Mouse (Mus musculus) NIH3T3 (cell line): ENCODE measurements around the gene Tollip.

Experiments
- DNase-seq: peaks from one replicate; pipeline ENCODE4 v3.0.0-alpha.2; 2012; ENCODE audit warnings: low read depth

Gene Tollip

DNA sequence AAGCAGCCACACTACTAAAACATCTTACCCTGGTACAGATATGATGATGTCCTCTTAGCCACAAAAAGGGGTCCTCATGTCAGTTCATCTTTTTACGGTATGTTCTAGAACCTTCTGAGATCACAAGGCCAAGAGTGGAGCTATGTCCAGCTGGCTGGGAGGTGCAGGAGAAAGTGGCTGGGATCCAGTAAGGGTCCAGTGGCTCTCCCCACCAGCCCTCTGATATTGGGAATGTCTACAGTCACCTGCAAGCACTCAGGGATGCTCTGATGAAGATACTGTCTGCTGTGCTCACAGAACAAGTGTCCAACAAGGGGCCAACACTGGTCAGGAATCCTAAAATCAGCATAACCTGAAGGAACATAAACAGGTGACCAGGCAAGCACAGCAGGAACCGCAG is at the start of gene Tollip:
Gene Tollip (minus strand): TSS at position 101 of the 400 bp plus-strand sequence.
- no peak for DNase-seq

DNA sequence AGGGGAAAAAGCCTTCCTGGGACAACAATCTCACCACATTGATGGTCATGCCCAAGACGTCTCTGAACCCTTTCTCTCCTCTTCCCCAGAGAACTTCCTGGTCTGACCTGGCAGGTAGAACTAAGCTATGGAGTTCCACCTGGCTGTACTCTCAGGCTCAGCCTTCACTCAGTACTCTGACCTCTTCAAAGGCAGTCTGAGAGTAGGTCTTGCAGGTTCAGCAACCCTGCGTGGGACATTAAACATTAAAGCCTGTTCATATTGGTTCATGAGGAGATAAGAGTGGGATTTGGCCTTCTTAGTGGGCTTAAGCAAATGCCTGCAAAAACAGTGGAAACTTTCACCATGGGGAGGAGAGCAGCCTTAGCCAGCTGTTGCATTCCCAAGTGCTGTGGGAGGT is 48.0 kb upstream of the Tollip start:
- no peak for DNase-seq

DNA sequence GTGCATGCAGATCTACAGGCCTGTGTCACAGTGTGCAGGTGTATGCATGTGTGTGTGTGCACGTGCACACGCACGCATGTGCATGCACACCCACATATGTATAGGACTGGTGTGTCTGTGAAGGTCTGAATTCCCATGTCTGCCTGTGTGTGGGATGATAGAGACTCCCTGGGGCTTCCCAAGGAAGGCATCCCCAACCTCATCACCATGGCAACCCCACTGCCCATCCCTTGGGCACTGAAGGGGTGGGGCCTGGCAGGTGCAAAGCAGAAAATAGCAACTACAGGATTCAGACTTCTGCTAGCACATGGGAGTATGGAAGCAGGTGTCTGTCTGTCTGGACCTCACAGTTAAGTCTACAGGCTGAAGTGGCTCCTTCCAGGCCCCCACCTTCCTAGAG is 44.2 kb upstream of the Tollip start:
- no peak for DNase-seq

DNA sequence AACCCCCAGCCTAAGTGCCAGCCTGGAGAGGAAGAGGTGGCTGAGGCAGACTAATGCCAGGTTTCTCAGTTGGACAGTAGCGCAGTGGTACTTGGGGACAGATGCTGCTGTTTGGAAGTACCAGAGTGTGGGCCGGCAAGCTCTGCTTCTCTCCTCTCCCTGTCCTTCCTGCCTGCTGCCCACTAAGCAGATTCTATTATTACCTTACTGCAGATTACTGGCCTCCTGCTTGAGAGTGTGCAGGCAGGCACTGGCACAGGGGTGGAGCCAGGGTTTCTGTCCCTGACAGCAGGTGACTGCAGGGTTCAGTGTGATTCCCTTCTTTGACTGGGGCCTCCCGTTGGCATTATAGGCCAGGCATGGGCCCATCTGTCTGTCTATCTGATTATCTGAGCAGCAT is 43.2 kb upstream of the Tollip start:
- DNase-seq, result no peak

DNA sequence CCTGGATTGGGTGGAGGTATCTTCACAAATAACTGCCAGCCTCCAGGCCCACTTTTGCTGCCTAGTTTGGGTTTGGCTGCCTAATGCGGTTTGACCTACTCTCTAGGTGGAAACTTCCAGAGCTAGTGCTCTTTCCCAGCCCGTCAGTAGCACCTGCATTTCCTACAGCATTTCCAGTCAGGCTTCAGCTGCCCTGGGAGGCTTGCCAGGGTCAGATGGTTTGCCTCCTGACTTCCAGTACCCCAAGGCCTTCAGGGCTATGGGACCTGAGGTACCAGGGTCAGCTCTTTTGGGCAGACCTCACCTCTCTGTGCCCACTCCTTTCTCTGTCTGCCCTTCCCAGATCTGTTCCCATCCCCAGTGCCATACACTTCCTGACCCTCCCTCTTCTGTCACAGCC is 42.6 kb upstream of the Tollip start:
- DNase-seq, result no peak

DNA sequence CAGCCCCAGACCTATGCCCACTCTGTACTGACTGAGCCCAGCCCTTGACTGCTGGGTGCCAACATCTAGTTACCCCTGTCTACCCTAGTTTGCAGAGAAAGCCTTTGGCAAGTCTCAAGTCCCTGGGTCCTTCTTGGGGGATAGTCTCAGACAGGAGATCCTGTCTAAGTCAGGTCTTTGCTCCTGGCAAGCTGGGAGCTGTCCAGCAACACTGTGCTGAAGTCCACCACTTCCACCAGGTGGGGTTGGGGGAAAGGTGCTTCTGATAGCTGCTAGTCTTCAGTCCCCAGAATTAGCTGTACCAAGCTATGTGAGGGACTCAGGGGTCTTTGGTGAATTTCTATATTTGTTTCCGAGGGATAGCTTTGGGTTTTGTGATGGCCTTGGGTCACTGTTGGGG is 40.8 kb upstream of the Tollip start:
- DNase-seq, result peak; percentile 43

DNA sequence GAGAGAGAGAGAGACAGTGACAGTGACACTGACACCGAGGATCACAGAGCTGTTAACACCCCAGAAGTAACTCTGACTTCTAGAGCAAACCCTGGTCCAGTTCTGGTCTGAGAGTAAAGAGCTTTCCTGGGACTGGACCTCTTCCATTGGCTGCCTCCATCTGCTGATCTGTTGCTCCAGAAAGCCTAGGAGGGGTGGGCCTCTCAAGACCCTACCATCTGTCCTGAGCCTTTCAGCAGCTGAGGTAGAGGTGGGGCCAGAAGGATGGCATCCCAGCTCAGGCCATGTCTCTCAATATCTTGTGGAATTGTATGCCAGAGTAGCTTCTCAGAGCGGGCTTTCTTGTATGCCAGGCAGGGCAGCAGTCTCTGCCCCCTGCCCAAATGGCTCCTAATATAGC is 39.9 kb upstream of the Tollip start:
- DNase-seq, result no peak

DNA sequence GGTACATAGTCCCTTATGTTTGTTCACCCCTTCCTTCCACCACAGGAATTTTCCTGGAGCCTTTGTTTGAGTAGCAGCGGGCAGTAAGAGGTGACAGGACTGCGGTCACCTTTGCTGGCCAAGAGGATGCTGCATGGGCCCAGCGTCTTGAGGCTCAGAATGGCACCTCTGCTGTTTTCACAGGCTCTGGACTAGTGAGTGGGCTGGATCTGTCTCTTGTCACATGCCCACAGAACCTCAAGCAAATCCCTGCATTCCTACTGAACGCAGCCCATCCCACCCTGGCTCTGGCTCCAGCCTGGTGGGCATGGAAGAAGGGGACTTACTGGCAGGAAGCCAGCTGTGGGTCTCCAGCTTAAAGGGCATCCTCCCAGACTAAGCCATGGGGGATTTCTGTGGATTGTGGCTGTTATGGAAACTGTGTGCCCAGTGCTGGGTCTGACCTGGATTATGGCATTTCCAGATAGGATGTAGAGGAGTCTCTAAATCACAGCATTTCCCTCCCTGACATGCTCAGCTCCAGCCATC is 39.3 kb upstream of the Tollip start:
- DNase-seq, result no peak

DNA sequence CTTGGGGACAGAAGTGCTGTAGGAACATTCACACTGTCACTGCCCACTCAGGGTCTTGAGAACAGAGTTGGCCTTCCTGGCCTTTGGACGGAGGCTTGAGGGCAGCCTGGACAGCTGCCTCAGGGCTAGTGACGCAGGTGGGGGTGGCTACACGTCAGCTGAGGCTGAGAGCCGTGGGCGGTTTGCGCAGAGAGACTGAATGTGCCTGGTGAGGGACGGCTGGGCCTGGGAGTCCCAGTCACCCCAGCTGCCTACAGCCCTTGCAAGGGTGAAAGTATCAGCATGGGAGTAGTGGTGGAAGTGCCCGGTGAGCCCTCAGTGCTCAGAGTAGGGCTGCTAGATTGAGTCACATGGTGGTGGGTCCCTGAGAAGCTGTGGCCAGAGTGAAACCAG is 37.9 kb upstream of the Tollip start:
- peak; percentile 4 for DNase-seq

DNA sequence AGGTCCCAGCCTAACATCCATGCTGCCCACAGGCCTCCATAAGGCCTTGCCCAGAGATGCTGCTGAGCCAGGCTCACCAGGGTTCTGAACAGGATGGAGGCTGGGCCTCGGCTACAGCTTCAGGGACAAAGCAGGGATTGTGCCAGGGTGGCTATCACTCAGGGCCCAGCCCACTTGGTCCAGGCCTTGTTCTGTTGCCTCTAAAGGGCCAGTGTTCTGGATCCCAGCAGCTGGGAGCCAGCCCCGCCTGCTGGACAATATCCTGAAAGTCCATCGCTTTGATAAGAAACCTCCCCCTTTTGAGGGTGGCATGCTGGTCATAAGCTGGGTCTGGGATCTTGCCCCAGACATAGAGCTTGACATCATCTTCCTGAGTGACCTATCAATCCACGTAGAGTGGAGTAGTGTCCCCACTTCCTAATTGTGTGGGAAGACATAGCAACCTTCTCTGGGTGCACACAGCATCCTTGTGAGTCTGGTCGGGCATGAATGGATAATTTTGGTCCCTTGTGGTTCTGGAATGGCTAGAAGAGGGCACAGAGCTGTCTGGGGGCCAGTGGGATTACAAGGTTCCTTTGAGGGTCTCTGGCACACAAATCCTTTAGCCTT is 37.4 kb upstream of the Tollip start:
- DNase-seq, result no peak

DNA sequence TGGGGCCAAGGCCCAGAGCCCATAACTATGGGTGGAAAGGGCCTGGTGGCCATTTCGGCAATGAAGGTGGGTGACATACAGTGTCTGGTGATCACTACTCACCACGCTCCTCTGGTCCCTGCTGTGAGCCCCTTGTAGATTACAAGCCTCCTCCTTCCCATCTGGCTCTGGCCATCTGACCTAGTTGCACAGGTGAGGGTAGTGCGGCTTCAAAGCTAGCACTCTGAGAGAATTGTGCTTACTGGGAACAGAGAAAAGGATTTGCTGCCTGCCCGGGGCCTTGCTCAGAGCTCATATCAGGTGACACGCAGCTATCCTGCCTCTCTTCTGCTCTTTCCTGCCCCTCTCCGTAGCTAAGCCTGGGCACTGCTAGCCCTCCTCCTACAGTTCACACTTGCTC is 35.3 kb upstream of the Tollip start:
- no peak for DNase-seq

DNA sequence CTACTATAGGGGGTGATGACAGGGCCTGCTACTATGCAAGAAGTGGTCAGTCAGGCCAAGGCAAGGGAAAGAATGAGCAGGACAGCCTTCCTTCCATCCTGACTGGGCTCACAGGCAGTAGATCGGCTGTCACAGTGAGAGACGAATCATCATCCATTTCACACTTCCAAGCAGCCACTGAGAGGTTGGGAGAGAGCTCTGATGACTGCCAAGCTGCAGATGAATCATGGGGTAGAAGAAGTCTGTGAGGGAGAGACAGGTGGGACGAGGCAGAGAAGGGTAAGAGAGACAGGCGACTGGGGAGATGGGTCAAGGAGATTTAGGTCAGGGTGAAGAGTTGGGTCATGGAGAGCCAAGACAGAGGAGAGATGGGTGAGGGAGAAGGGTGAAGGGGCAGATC is 34.6 kb upstream of the Tollip start:
- DNase-seq, result no peak

DNA sequence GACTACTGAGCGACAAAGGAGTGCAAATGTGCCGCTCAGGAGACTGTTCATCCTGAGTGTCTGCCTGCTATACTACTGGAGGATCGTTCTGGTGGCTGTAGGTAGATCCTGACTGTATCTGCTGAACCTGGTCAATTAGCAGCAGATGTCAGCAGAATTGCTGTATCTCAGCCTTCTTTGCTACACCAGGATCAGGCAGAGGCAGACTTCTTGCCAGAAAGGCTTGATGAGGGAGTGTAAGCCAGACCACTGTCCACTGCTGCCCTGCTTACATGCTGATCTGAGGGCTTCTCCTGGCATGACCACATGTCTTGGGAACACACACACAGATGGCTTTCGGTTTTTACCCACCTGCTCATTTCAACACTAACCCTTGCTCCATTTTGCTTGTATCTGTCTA is 33.5 kb upstream of the Tollip start:
- DNase-seq, result no peak

DNA sequence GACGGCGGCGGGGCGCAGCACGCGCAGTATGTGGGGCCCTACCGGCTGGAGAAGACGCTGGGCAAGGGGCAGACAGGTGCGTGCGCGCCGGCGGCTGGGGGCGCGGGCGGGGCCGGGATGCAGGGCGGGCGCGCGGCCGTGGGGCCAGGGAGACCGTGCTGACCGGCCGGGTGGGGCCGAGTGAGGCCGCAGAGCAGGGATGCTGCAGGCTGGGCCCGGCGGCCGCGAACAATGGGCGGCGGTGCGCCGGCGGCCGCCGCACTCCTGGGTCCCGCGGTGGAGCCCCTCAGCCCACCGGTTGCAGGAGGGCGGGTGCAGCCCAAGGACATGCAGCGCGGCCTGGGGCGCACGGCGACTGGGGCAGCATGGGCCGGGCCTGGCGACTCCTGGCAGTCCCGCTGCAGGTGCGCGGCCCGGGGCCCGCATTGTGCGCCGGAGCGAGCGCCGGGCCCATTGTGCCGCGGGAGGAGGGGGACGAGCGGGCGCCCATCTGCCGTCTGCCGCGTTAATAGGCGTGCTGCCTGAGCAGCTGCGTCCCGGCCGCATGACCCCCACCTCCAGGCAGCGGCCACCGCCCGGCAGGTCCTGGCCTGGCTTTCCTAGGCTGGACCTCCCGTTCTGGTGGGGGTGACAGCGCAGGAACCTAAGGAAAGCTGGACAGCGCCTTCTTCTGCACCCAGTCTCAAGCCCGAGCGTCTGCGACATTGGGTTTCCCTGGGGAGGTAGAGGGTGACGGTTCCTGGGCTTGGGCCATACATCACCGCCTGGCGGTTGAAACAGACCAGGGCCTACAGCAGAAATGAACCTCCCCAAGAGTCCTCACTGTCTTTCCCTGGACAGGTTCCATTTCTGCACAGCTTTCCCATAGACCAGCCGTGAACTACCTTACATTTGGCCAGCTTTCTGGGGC is 32.1 kb upstream of the Tollip start:
- no peak for DNase-seq

DNA sequence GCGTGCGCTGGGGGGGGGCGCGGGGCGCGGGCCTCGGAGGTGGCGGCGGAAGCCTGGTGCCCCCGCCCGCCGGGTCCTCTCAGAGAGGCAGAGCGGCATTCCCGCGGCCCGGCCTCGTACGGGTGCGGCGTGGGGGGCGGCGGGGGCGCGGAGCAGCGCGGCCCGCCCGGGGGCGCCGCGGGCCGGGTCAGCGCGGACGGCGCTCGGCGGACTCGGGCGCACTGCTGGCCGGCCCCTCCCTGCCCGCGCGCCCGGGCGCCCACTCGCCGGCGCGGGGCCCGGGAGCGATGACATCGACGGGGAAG is 31.4 kb upstream of the Tollip start:
- DNase-seq, result no peak

DNA sequence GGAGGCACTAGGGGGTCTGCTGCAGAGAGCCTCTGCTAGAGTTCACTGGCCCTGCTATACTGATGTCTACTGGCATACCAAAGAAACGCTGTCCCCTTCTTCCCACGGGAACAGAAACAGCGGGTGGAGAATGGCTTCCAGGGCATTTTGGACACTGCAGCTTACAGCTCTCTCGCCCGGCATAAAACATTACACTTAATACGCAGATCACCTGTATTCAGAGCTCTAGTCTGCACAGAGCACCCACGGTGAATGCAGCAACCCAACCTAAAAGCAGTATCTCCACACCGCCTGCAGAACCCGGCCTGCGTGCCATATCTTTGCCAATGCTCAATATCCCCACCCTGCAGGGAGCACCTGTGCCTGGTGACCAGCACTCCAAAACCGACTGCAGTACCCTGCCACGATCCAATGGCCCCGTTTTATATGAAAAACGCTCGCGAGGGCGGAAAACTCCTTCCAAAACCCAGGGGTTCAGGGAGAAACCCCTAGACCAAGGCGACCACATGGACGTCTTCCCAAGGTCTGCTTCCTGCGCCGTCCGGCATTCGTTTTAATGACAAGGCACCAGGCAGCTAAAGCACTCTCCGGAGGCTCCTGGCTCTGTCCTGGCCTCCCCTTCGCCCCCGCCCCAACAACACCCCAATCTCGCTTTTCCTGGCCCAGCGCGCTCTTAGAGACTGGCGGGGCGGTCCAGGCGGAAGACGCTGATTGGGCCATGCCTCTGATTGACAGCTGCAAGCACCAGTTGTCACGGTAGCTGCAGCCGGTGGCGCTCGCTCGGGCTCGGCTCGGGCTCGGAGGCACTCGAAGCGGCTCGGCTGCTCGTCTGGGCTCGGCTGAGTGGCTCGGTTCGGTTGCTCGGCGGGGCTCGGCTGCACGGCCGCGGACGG is 30.8 kb upstream of the Tollip start, which contains the start of gene Brsk2:
Gene Brsk2 (plus strand): TSS at position 846 of the 893 bp plus-strand sequence.
- DNase-seq, result no peak

DNA sequence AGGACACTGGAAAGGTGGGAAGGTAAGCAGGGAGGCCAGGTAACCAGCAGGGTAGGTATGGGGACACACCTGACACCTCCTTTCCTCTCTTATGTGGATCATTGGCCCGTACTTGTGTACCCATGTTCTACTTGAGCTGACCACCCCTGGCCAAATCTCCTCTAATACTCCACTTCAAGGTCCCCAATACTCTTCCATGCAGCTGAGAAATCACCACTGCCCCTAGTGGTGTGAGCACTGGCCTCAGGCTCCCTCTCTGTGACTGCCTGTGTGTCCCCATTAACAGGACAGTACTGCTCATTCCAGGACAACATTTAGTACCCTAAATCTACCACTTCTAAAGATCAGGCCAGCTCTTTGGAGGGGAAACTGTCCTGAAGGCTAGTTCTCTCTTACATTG is 29.7 kb upstream of the Tollip start:
- DNase-seq, result no peak

DNA sequence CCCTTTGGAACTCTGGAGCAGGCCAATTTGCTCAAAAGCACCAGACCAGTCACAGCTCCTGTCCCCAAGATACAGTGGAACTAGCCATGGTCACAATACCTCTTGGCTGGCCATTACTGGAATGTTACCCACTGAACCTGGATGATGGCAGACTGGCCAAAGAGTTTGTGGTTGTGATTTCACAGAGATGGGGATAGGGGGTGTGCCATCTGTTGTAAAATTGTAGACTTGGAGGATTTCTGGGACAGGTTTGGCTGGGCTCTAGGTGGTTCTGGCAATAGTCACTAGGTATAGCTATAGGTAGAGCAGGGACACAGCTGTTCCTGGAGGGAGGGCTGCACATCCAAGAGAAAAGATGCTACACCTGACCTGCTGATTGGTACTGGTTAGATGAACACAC is 29.2 kb upstream of the Tollip start:
- no peak for DNase-seq

DNA sequence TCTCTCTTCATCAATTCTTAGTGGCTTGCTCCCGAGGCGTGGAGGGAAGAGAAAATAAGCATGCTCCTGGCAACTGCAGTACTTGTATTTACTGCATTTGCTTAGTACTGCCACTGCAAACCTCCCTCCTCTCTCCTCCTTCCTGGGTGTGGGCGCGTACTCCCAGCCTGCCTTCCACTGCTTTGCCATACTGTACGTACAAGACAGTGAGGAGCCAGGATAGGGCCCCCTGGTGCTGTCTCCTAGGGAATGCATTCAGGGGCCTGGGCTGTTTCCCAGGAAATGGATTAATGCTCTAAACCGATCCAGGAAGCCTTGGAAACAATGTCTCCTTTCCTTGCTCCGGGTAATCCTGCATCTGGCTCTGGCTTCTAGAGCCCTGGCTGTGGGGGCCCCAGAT is 27.6 kb upstream of the Tollip start:
- peak; percentile 30 for DNase-seq

DNA sequence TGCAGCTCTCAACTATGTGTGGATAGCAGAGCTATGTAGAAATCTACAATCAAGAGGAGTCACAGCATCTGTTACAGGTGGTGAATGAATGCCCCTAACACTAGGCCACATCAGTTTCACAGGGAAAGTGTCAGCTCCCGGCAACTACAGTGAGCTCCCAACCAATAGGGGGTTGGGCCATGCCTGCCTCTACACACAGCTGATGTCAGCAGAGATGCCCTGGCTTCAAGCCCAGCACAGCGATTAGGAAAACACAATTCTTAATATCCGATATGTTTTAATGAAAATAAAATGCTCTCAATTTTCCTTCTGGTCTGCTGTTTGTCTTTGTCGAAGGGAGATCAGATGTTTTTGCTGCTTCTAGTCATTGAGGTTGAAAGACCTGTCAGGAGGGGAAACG is 25.1 kb upstream of the Tollip start:
- DNase-seq, result no peak

DNA sequence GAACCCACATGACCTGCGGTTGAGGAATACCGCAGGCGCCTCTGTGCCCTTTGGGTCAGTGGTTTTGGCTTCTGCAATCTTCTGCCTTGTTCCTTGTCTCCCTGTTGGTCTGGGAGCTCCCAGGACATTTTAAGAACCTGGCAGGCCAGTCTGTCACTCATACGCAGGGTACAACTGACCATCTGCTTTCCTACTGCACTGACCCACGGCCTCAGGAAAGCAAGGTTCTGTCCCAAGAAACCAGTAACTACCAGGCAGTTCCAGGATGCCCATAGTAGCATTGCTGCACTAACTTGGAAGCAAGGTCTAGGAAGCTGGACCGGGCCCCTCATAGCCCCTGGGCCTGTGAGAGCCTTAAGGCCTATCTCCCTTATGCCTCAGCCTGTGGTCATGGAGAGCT is 16.6 kb upstream of the Tollip start:
- DNase-seq, result no peak

DNA sequence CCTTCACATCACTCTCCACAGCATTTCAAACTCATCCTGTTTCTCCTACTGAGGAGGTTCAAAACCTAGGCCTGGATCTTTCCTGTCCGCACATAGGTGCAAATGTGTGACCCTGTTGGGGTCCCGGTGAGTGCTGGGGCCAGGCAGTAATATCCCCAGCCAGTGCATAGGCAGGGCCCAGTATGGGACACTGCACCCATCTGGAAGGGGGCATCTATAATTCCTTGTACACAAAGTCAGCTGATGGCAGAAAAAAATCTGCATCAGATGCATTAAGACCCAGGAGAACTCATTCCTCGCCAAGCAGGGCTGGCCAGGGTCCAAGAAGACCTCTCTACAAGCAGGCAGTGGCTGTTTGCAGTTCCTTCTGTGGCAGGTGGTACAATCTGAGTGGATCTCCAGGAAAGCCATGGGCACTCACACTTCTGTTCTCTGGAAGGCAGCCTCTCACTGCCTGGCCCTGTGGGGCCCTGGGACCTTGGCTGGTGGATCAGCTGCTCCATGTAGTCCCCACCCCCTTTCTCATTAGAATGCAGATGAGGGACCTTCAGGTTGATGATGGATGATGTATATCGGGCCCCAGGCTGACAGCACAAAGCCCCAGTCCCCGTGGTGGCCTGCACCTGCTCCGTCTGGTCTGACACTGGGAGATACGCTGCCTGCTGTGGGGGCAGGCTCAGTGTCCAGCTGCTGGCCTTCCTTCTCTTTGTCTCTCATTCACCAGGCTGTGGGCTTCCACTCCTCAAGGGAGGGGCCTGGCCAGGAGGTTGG is 16.0 kb upstream of the Tollip start:
- no peak for DNase-seq
